Mouse (Mus musculus) stomach, postnatal 0 days (tissue): ENCODE results near the gene Arhgap30.

ENCODE experiments used
- CTCF ChIP-seq: IDR thresholded peaks from 2 replicates; pipeline ENCODE4 v1.5.1; 2016; ENCODE audit warnings: antibody characterized with exemption, low read depth, mild to moderate bottlenecking, moderate library complexity
- EP300 ChIP-seq: optimal IDR thresholded peaks from 2 replicates; pipeline ENCODE3; 2016; ENCODE audit warnings: antibody characterized with exemption

- TF ChIP-seq CTCF (no peak), EP300 (no peak)
Measured at GRCm38 (mm10) chr1:171365934-171366333, 22.8 kb upstream of the Arhgap30 start.
